Mouse (Mus musculus) C2C12 (cell line): ENCODE results near the gene Ttll2.
"Not testable (repeated sequence)": the region's sequence is repeated elsewhere in the genome, so short reads cannot be mapped to it uniquely, and the experiment has no call there.

Source experiments
- CEBPB ChIP-seq: IDR thresholded peaks from one replicate; pipeline ENCODE4 v1.6.1; 2011; ENCODE audit warnings: low read depth, mild to moderate bottlenecking, control low read depth, moderate library complexity
- CTCF ChIP-seq: IDR thresholded peaks from one replicate; pipeline ENCODE4 v1.5.1; 2011; ENCODE audit not compliant: control insufficient read depth, insufficient read depth, insufficient read length
- FOSL1 ChIP-seq: IDR thresholded peaks from one replicate; pipeline ENCODE4 v1.8.0; 2011; ENCODE audit warnings: mild to moderate bottlenecking, low read length; ENCODE audit not compliant: poor library complexity, insufficient read depth, severe bottlenecking
- MAX ChIP-seq: IDR thresholded peaks from one replicate; pipeline ENCODE4 v1.6.1; 2011; ENCODE audit warnings: mild to moderate bottlenecking, control low read depth
- MYOG ChIP-seq: IDR thresholded peaks from one replicate; pipeline ENCODE4 v1.6.1; 2011; ENCODE audit not compliant: control insufficient read depth, insufficient read length; ENCODE audit errors: extremely low read depth

GRCm38 (mm10) chr17:7359806-7360205, 7.3 kb upstream of the Ttll2 start:
- TF ChIP-seq MAX, CTCF, FOSL1, MYOG, CEBPB: not testable (repeated sequence)
